Mouse (Mus musculus): ENCODE measurements at regions not wholly inside any gene's neighbourhood (a gene's known extent, or its start where the extent isn't known, plus 50 kb on each side); places are given as distances from the start of the nearest gene placed in this dataset.

DNA sequence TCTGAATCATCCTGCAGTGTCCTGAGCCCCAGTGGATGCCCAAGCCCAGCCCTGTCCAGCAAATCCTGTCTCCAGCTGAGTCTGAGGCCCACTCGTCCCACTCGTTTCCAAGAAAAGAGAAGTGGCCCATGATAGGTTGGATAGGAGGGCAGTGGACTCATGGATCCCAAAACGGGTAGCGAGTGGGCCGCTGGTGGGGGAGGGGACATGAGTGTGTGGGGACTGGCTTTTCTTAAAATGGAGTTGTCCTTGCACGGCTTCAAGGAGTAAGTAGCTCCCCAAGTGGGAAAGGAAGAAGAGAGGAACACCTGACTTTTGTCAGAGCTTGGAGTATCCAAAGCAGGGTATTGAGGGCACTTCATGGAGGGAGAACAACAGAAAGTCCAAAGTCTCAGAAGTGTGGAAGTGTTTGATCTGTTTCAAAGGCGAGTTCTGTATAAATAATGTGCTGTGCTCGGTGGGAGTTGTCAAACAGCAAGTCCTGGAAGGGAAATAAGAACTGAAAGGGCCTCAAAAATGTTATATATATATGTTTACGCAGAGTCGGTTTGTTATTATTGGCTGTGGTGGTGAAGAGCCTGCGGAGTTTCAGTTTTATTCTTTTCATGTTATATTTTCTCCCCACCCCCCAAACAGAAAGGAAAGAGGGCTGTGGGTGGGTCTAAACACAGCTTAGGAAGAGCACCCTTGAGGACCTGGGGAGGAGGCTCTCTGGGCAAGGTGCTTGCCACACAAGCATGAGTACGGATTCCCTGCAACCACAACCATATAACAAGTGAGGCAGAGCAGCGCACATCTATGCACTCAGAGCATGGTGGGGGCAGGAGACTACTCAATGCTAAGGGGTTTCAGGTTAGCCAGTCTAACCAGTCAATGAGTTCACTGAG lies 124.1 kb upstream of the Slc44a1 start:
- WGBS = 21% methylated on average over 13 of the region's 13 CpGs
- Histone ChIP-seq H3K4me3 (ENCODE audit: low read length) (no peak overlapping the region), H3K36me3 (ENCODE audit: control insufficient read depth, insufficient read depth, low read length) (no peaks in the 10 kb centered on the region), H3K9ac (ENCODE audit: low read length) (peak overlapping the region; percentile 18; the same call in 1 of the 2 replicates), H3K4me1 (replicated peaks; ENCODE audit: control insufficient read depth, insufficient read depth, low read length) (peaks cover 40% of the 10 kb centered on the region), H3K27me3 (ENCODE audit: control insufficient read depth, insufficient read depth, low read depth, low read length) (no peaks in the 10 kb centered on the region), H3K9me3 (ENCODE audit: control insufficient read depth, low read length) (no peaks in the 10 kb centered on the region), H3K27ac (ENCODE audit: low read length) (peak overlapping the region; percentile 95), H3K4me2 (ENCODE audit: low read depth, low read length) (peak overlapping the region; percentile 44)
- peak; percentile 59 for ATAC-seq (ENCODE audit: low read depth)

DNA sequence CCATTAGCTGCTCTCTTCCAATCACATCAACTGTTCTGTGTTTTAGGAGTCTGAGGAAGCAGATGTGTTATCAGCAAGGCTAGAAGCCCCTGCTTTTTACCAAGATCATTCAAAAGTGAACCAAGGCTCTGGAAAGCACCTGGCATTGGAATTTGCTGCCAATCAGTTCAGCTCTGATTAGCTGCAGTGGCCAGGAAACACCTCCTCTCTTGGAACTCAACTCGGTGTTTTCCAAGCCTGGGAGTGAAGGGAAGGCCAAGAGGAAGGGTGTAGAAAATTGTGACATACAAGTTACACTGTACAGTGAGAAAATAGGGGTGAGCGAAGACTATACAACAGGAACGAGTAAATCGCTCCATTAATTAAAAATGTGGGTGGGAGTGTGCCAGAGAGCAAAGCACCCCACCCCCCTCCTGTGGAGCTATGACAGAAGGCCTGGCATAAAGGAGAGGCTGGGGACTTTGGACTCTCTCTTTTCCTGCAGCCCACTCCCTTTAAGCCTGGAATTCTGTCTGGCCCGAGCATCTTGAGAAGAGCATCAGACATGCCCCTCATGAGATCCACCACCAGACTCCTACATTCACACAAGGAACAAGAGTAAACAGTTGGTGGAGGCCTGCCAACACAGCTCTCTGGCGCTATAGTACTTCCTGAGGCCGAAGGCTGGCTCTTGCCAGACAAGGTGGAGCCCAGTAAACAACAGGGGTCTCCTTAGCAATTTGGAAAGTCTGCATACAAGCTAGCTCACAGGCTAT lies 124.9 kb upstream of the Slc44a1 start:
- Histone ChIP-seq H3K36me3 (ENCODE audit: control insufficient read depth, insufficient read depth, low read length) (no peaks in the 10 kb centered on the region), H3K4me2 (ENCODE audit: low read depth, low read length) (peak overlapping the region; percentile 44), H3K4me1 (replicated peaks; ENCODE audit: control insufficient read depth, insufficient read depth, low read length) (peaks cover 40% of the 10 kb centered on the region), H3K27me3 (ENCODE audit: control insufficient read depth, insufficient read depth, low read depth, low read length) (no peaks in the 10 kb centered on the region), H3K9me3 (ENCODE audit: control insufficient read depth, low read length) (no peaks in the 10 kb centered on the region), H3K27ac (ENCODE audit: low read length) (peak overlapping the region; percentile 95), H3K4me3 (ENCODE audit: low read length) (no peak overlapping the region), H3K9ac (ENCODE audit: low read length) (peak overlapping the region; percentile 18; the same call in 1 of the 2 replicates)
- 24% methylated on average over 7 of the region's 7 CpGs for WGBS
- peak; percentile 80 for ATAC-seq (ENCODE audit: low read depth)

DNA sequence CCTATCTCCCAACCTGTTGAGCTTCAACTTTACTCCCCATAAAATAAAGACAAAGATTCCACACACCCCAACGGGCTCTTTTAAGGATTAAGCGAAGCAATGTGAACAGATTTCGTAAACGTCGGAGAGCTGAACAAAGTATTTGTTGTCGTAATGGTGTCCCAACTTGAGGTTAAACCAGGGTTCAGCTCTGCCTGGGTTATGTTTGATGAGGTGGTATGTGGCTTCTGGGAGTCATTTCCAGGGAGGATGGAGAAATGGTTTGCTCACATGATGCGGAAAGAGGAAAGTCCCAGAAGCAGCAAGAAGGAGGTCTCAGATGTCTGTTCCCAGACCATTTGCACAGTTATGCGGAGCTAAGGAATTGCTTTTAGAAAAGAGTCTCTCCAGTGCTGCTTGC lies 126.1 kb upstream of the Slc44a1 start:
- Histone ChIP-seq H3K27me3 (ENCODE audit: control insufficient read depth, insufficient read depth, low read depth, low read length) (no peaks in the 10 kb centered on the region), H3K27ac (ENCODE audit: low read length) (no peak overlapping the region)
- no peak for ATAC-seq (ENCODE audit: low read depth)

DNA sequence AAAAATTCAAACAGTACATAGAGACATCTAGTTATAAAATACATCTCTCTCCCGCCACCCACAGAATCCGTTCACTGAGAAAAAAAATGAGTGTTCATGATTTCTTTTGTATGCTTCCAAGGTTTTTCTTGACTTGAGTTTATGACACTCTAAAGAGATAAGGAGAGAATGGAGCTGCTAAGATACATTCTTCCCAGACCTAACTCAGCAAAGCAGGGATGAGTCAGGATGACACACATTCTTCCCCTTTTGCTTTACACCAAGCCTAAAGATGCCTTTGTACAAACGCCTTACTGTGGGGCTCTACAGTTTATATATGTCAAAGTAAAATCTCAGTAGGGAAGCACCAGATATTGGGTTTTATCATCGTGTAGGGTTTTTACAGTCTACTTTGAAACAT lies 133.1 kb upstream of the Slc44a1 start:
- Histone ChIP-seq H3K9ac (ENCODE audit: low read length) (no peak overlapping the region), H3K27me3 (ENCODE audit: control insufficient read depth, insufficient read depth, low read depth, low read length) (no peaks in the 10 kb centered on the region), H3K4me1 (replicated peaks; ENCODE audit: control insufficient read depth, insufficient read depth, low read length) (peaks cover 10% of the 10 kb centered on the region; the same call in 1 of the 2 replicates), H3K4me2 (ENCODE audit: low read depth, low read length) (no peak overlapping the region), H3K36me3 (ENCODE audit: control insufficient read depth, insufficient read depth, low read length) (no peaks in the 10 kb centered on the region), H3K4me3 (ENCODE audit: low read length) (no peak overlapping the region), H3K27ac (ENCODE audit: low read length) (no peak overlapping the region), H3K9me3 (ENCODE audit: control insufficient read depth, low read length) (no peaks in the 10 kb centered on the region)
- WGBS = 42% methylated on average over 4 of the region's 4 CpGs
- no peak for ATAC-seq (ENCODE audit: low read depth)

More for the DNA sequence above, 126.1 kb upstream of the Slc44a1 start:
- Histone ChIP-seq H3K4me3 (ENCODE audit: low read length) (no peak overlapping the region), H3K4me2 (ENCODE audit: low read depth, low read length) (no peak overlapping the region), H3K4me1 (replicated peaks; ENCODE audit: control insufficient read depth, insufficient read depth, low read length) (peaks cover 40% of the 10 kb centered on the region), H3K9ac (ENCODE audit: low read length) (no peak overlapping the region), H3K9me3 (ENCODE audit: control insufficient read depth, low read length) (no peaks in the 10 kb centered on the region), H3K36me3 (ENCODE audit: control insufficient read depth, insufficient read depth, low read length) (no peaks in the 10 kb centered on the region)
- 76% methylated on average over 8 of the region's 8 CpGs for WGBS

DNA sequence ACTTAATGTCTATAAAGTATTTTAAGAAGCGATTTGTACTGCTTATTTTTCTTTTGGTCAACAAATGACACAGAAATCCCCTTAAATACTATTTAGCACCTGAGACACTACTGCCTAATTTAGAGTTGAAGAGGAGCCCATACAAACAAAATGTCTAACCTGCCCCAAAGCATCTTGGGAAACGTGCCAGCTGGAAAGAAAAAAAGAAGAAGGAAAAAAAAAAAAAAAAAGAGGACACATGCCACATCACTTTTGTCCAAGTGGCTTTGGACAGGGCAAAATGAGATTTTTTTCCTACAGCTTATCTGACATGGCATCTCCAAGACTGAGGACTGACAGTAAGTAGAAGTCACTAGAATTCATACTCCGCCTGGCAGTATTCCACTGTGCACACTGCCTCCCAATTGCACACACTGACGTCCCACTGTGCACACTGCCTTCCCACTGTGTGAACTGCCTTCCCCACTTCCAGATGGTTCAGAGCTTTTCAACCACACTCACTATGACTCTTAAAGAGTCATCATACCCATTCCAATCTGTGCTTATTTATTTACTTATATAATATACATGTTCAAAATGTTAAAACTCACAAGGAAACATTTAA lies 135.3 kb upstream of the Slc44a1 start:
- H3K27me3 ChIP-seq (ENCODE audit: control insufficient read depth, insufficient read depth, low read depth, low read length) = no peaks in the 10 kb centered on the region
- 71% methylated on average over 4 of the region's 4 CpGs for WGBS
- H3K27ac ChIP-seq (ENCODE audit: low read length) = no peak overlapping the region
- H3K9ac ChIP-seq (ENCODE audit: low read length) = no peak overlapping the region
- no peak overlapping the region for H3K4me2 ChIP-seq (ENCODE audit: low read depth, low read length)
- no peaks in the 10 kb centered on the region for H3K36me3 ChIP-seq (ENCODE audit: control insufficient read depth, insufficient read depth, low read length)
- H3K9me3 ChIP-seq (ENCODE audit: control insufficient read depth, low read length) = no peaks in the 10 kb centered on the region
- H3K4me1 ChIP-seq (replicated peaks; ENCODE audit: control insufficient read depth, insufficient read depth, low read length) = peaks cover 10% of the 10 kb centered on the region; the same call in 1 of the 2 replicates
- H3K4me3 ChIP-seq (ENCODE audit: low read length) = no peak overlapping the region
- ATAC-seq (ENCODE audit: low read depth) = no peak

DNA sequence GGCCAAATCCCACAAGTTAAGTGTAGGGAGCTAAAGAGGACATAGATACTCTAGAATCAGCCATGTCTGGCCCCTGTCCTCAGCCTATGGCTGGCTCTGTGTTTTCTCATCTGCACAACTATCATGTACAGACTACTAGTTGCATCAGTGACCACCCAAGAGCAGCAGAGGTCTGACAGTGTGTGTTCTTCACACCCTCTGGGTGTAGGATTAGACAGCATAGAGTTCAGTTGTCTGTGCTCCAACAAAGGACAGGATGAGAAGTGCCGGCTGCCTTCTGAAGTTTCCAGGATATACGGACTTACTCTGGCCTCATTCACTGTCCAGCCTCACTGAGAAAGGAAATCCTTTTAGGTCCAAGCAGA lies 135.9 kb upstream of the Slc44a1 start:
- peak; percentile 60 for ATAC-seq (ENCODE audit: low read depth)
- peaks cover 10% of the 10 kb centered on the region; the same call in 1 of the 2 replicates for H3K4me1 ChIP-seq (replicated peaks; ENCODE audit: control insufficient read depth, insufficient read depth, low read length)

DNA sequence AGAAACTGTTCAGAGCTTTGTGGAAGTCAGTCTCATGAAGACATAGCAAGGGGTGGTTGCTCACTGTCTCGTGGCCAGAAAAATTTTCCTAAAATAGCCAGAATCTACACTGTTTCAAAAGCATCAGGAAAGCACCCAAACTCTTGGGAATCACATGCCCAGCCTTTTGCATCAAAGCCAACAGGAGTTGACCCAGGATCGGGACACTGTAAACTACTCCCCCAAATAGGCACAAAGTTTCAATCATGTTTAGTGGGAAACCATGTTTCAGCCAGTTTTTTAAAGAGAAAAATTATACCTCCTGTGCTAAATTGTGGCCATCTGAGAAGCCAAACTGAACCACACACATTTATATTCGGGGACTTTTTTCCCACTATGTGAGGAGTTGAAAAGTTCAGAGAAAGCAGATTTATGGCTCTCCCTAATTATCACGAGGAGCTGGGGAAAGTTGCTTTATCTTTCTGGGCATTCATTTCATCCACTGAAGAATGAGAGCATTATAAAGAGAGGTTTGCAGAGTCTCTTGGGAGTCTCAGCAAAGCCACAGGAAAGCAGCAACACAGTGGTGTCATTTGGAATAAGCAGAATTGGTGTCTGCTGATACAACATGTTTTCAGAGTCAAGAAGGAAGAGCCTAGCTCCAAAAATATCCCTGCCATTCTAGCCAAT lies 136.5 kb upstream of the Slc44a1 start:
- no peak overlapping the region for H3K9ac ChIP-seq (ENCODE audit: low read length)
- no peaks in the 10 kb centered on the region for H3K36me3 ChIP-seq (ENCODE audit: control insufficient read depth, insufficient read depth, low read length)
- 38% methylated on average over 4 of the region's 4 CpGs for WGBS
- no peak overlapping the region for H3K4me3 ChIP-seq (ENCODE audit: low read length)
- peak; percentile 17; the same call in 1 of the 2 replicates for ATAC-seq (ENCODE audit: low read depth)
- peak overlapping the region; percentile 10; the same call in 1 of the 2 replicates for H3K27ac ChIP-seq (ENCODE audit: low read length)
- peaks cover 10% of the 10 kb centered on the region; the same call in 1 of the 2 replicates for H3K4me1 ChIP-seq (replicated peaks; ENCODE audit: control insufficient read depth, insufficient read depth, low read length)
- no peaks in the 10 kb centered on the region for H3K27me3 ChIP-seq (ENCODE audit: control insufficient read depth, insufficient read depth, low read depth, low read length)
- no peaks in the 10 kb centered on the region for H3K9me3 ChIP-seq (ENCODE audit: control insufficient read depth, low read length)
- H3K4me2 ChIP-seq (ENCODE audit: low read depth, low read length) = no peak overlapping the region

More for the DNA sequence above, 135.9 kb upstream of the Slc44a1 start:
- Histone ChIP-seq H3K27me3 (ENCODE audit: control insufficient read depth, insufficient read depth, low read depth, low read length) (no peaks in the 10 kb centered on the region), H3K27ac (ENCODE audit: low read length) (peak overlapping the region; percentile 10; the same call in 1 of the 2 replicates), H3K36me3 (ENCODE audit: control insufficient read depth, insufficient read depth, low read length) (no peaks in the 10 kb centered on the region), H3K4me2 (ENCODE audit: low read depth, low read length) (no peak overlapping the region), H3K9me3 (ENCODE audit: control insufficient read depth, low read length) (no peaks in the 10 kb centered on the region), H3K9ac (ENCODE audit: low read length) (no peak overlapping the region), H3K4me3 (ENCODE audit: low read length) (no peak overlapping the region)
- WGBS = 43% methylated on average over 2 of the region's 2 CpGs

DNA sequence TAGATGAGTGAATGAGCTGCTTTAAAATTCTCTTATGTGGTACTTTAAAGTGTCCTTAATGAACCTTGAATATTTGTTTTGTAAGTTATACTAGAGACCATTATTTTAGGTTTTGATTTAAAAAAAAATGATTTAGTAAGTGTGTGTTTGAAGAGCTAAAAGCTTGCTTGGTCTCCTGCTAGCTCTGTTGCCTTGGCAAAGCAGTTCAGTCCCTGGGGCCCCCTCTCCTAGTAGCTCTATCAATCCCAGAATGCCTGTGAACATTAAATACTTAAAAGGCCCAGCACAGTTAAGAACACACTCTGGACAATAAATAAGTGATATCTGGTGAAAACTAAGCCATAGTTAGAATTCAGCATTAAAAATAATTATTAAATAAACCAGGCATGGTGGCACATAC lies 138.3 kb upstream of the Abca1 start:
- Histone ChIP-seq H3K4me3 (ENCODE audit: low read length) (no peak overlapping the region), H3K9ac (ENCODE audit: low read length) (no peak overlapping the region), H3K27me3 (ENCODE audit: control insufficient read depth, insufficient read depth, low read depth, low read length) (no peaks in the 10 kb centered on the region), H3K9me3 (ENCODE audit: control insufficient read depth, low read length) (no peaks in the 10 kb centered on the region; the same call in 1 of the 2 replicates), H3K27ac (ENCODE audit: low read length) (no peak overlapping the region), H3K4me1 (replicated peaks; ENCODE audit: control insufficient read depth, insufficient read depth, low read length) (no peaks in the 10 kb centered on the region), H3K4me2 (ENCODE audit: low read depth, low read length) (no peak overlapping the region), H3K36me3 (ENCODE audit: control insufficient read depth, insufficient read depth, low read length) (no peaks in the 10 kb centered on the region)
- ATAC-seq (ENCODE audit: low read depth) = peak; percentile 70
